Mouse (Mus musculus): ENCODE measurements around the gene Mfsd13b.

DNA sequence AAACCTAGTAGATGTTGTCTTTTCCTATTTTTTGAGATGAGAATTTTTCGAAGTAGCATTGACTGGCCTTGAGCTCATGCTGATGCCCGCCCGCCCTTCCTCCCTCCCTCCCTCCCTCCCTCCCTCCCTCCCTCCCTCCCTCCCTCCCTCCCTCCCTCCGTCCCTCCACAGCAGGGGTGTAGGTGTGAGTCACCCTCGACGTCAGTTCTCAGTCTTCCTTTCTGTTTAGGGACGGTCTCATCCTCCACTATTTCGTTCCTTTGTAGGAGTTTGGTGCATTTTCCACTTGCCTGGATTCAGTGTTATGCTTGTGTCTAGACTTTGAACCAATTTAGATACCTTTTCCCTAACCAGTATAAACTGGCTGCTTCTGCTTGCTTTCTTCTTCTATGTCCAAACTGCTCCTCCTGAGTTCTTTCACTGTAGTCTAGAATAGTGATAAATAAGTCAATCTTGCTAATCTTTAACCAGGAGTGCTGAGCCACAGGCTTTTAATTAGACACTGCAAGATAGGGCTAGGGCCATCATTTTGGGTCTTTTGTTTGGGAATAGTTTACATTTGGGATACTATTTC is 38.3 kb upstream of the Mfsd13b start:
- TF ChIP-seq CTCF (IDR thresholded peaks at IDR 0.05; ENCODE audit: low read depth) (no peak), EP300 (IDR thresholded peaks at IDR 0.05; ENCODE audit: low read depth) (no peak)

All from heart, postnatal 0 days (tissue).